Mouse (Mus musculus) cerebral cortex, adult 2 months (tissue): ENCODE results near the gene Olfr812.

Experiments used
- WGBS: fragments of 180-500 bp; shearing (Covaris S2); methylation state at CpG from one replicate; pipeline ENCODE4 v1.1.7; 2018; 5-methylcytosine and 5-hydroxymethylcytosine counted together

Gene Olfr812

DNA sequence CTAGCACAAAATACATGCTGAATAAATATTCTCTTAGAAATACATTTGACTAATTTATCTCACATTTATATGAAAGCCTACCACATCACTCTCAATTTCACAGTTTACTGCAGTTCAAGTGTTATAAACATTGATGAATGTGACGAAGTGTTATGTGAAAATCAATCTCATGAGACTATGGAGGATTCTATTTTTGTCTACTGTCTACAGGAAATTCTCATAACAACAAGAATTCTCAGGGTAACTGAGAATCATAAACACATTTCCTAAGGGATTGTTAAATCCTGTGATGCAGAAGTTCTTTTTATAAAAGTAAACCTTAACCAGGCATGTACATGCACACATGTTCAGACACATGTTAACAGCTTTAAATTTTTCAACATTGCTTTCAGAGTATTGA lies at the start of gene Olfr812:
Gene Olfr812, minus strand, starts transcription at position 101 of the 400 bp plus-strand sequence.
- 50% methylated on average over 1 of the region's 1 CpGs for WGBS

- 95% methylated on average over 7 of the region's 7 CpGs for WGBS
Measured at GRCm38 (mm10) chr10:129885934-129886333, 40.0 kb upstream of the Olfr812 start.

- WGBS, result 87% methylated on average over 6 of the region's 6 CpGs
Measured at GRCm38 (mm10) chr10:129885496-129885895, 39.6 kb upstream of the Olfr812 start.

- 83% methylated on average over 1 of the region's 1 CpGs for WGBS
Measured at GRCm38 (mm10) chr10:129879751-129880150, 33.9 kb upstream of the Olfr812 start, which contains the start of gene Olfr814. TSS of gene Olfr814 (minus strand) at chr10:129879851.

GRCm38 (mm10) chr10:129855067-129855466 lies 9.2 kb upstream of the Olfr812 start, which contains the start of gene Olfr813:
TSS of gene Olfr813 (plus strand) at chr10:129855367.

GRCm38 (mm10) chr10:129847343-129847742 lies 1.4 kb upstream of the Olfr812 start:
- 49% methylated on average over 1 of the region's 1 CpGs for WGBS

DNA sequence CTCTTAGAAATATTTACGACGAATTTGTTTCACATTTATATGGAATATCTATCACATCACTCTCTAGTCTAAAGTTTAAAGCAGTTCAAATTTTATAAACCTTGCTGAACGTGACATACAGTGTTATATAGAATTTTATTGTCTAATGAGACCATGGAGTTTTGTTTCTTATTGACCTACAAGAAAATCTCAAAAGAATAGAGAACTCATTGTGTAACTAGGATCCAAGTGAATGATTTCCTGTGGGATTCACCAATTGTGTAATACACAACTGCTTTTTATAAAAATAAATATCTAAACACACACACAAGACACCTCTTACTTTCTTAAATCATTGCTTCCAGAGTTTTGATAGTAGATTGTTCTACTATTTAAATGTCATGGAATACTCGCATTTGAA lies 41.6 kb downstream of the Olfr812 start, which contains the start of gene Olfr811:
Gene Olfr811, minus strand, starts transcription at position 101 of the 400 bp plus-strand sequence.
- 82% methylated on average over 4 of the region's 4 CpGs for WGBS

GRCm38 (mm10) chr10:129794817-129795216 lies 51.1 kb downstream of the Olfr812 start, which contains the start of gene Olfr810:
TSS of gene Olfr810 (minus strand) at chr10:129794917.

